Mouse (Mus musculus) ES-Bruce4 (cell line): Measurements from ENCODE around the gene Psenen. TPM values are rescaled to one million over a fixed set of nuclear protein-coding genes. Genes with fewer than 3 reads are reported as not detected.

Experiments used
- H3K27ac ChIP-seq: 2 replicates; pipeline ENCODE4 v1.5.1; 2012; ENCODE audit warnings: low read length, inconsistent platforms; ENCODE audit not compliant: insufficient read depth
- H3K27me3 ChIP-seq: 2 replicates; pipeline ENCODE4 v1.6.1; 2012; ENCODE audit warnings: mild to moderate bottlenecking, low read length, inconsistent platforms; ENCODE audit not compliant: control insufficient read depth, poor library complexity, insufficient read depth, severe bottlenecking
- H3K36me3 ChIP-seq: 2 replicates; pipeline ENCODE4 v1.6.1; 2012; ENCODE audit warnings: inconsistent platforms, mild to moderate bottlenecking, low read length, moderate library complexity; ENCODE audit not compliant: control insufficient read depth, poor library complexity, insufficient read depth, severe bottlenecking
- H3K4me1 ChIP-seq: one replicate; pipeline ENCODE4 v1.8.1; 2011; ENCODE audit warnings: low read length; ENCODE audit not compliant: control insufficient read depth, insufficient read depth
- H3K4me3 ChIP-seq: 2 replicates; pipeline ENCODE4 v1.5.1; 2011; ENCODE audit warnings: low read depth, mild to moderate bottlenecking, low read length
- H3K9ac ChIP-seq: 2 replicates; pipeline ENCODE4 v1.6.1; 2012; ENCODE audit warnings: low read depth, mild to moderate bottlenecking, inconsistent platforms; ENCODE audit not compliant: poor library complexity, severe bottlenecking
- H3K9me3 ChIP-seq: replicated peaks from 2 replicates; pipeline ENCODE4 v1.6.1; 2012; ENCODE audit warnings: mild to moderate bottlenecking, low read length, inconsistent platforms; ENCODE audit not compliant: control insufficient read depth, poor library complexity, insufficient read depth, severe bottlenecking
- CTCF ChIP-seq: IDR thresholded peaks from one replicate; pipeline ENCODE4 v1.8.1; 2011; ENCODE audit warnings: low read depth, low read length
- EP300 ChIP-seq: IDR thresholded peaks from 2 replicates; pipeline ENCODE4 v1.6.1; 2011; ENCODE audit warnings: low read depth, low read length; ENCODE audit not compliant: insufficient read depth
- POLR2A ChIP-seq: IDR thresholded peaks from one replicate; pipeline ENCODE4 v1.8.1; 2011; ENCODE audit warnings: low read length; ENCODE audit not compliant: insufficient read depth
- polyA plus RNA-seq: library from polyadenylated mRNA; stranded (reverse); fragments of >200 nt; gene quantifications from 2 replicates; pipeline ENCODE4 v1.2.4, GENCODE M21; 2011; ENCODE audit warnings: low read depth; ENCODE audit not compliant: missing spikeins, insufficient read depth, insufficient read length

Gene Psenen
- polyA plus RNA-seq, 1 experiment, result 99.8 TPM

GRCm38 (mm10) chr7:30552102-30553020 lies 11.1 kb downstream of the Psenen start, which contains the start of the genes Hspb6 and Proser3:
Gene Hspb6 (plus strand): TSS chr7:30552178.
Gene Proser3 (minus strand): TSS chr7:30552299.
- H3K36me3 ChIP-seq, result peaks cover 16% of the 10 kb centered on the region
- no peaks in the 10 kb centered on the region for H3K9me3 ChIP-seq
- H3K9ac ChIP-seq, result peak within 1 kb of the TSS; percentile 82
- peak within 1 kb of the TSS; percentile 94 for H3K4me3 ChIP-seq
- peak within 1 kb of the TSS; percentile 90 for H3K27ac ChIP-seq
- no peaks in the 10 kb centered on the region for H3K4me1 ChIP-seq
- TF ChIP-seq POLR2A, result peak; percentile 99
- TF ChIP-seq EP300, result no peak
- TF ChIP-seq CTCF, result no peak
- no peaks in the 10 kb centered on the region for H3K27me3 ChIP-seq

- no peak for TF ChIP-seq CTCF
- no peak for TF ChIP-seq EP300
- TF ChIP-seq POLR2A, result no peak
- H3K36me3 ChIP-seq, result peaks cover 12% of the 10 kb centered on the region
- H3K9me3 ChIP-seq, result no peaks in the 10 kb centered on the region
- peak overlapping the region; percentile 90 for H3K27ac ChIP-seq
- no peaks in the 10 kb centered on the region for H3K27me3 ChIP-seq
- peak overlapping the region; percentile 60 for H3K9ac ChIP-seq
- H3K4me3 ChIP-seq, result peak overlapping the region; percentile 94
- no peaks in the 10 kb centered on the region for H3K4me1 ChIP-seq
These were observed 11.9 kb downstream of the Psenen start for GRCm38 (mm10) chr7:30551445-30552101.

GRCm38 (mm10) chr7:30550603-30551002 lies 12.8 kb downstream of the Psenen start:
- Histone ChIP-seq H3K27me3 (no peaks in the 10 kb centered on the region), H3K4me1 (no peaks in the 10 kb centered on the region), H3K9ac (no peak overlapping the region), H3K9me3 (no peaks in the 10 kb centered on the region), H3K27ac (no peak overlapping the region), H3K4me3 (no peak overlapping the region), H3K36me3 (peaks cover 7% of the 10 kb centered on the region)
- TF ChIP-seq CTCF (no peak), POLR2A (no peak), EP300 (no peak)

GRCm38 (mm10) chr7:30549880-30550279 lies 13.5 kb downstream of the Psenen start:
- H3K27me3 ChIP-seq, result no peaks in the 10 kb centered on the region
- TF ChIP-seq CTCF (no peak), EP300 (no peak), POLR2A (no peak)
- no peak overlapping the region for H3K27ac ChIP-seq
- no peaks in the 10 kb centered on the region; the same call in none of the 2 replicates for H3K36me3 ChIP-seq
- H3K9me3 ChIP-seq, result no peaks in the 10 kb centered on the region
- H3K4me3 ChIP-seq, result no peak overlapping the region
- no peak overlapping the region for H3K9ac ChIP-seq
- H3K4me1 ChIP-seq, result no peaks in the 10 kb centered on the region

GRCm38 (mm10) chr7:30544327-30544726 lies 19.1 kb downstream of the Psenen start:
- H3K27me3 ChIP-seq, result no peaks in the 10 kb centered on the region
- H3K4me3 ChIP-seq, result no peak overlapping the region
- no peak overlapping the region for H3K9ac ChIP-seq
- TF ChIP-seq EP300 (no peak), POLR2A (no peak), CTCF (no peak)
- peaks cover 2% of the 10 kb centered on the region for H3K4me1 ChIP-seq
- no peaks in the 10 kb centered on the region for H3K9me3 ChIP-seq
- H3K27ac ChIP-seq, result no peak overlapping the region
- no peaks in the 10 kb centered on the region; the same call in none of the 2 replicates for H3K36me3 ChIP-seq

- 0 out of 2 replicates have a peak overlapping the region, but pooled peaks have one; percentile 6 for H3K9ac ChIP-seq
These were observed 22.9 kb downstream of the Psenen start for GRCm38 (mm10) chr7:30540572-30540971.

More at GRCm38 (mm10) chr7:30540572-30540971, 22.9 kb downstream of the Psenen start:
- H3K9me3 ChIP-seq, result no peaks in the 10 kb centered on the region
- H3K36me3 ChIP-seq, result no peaks in the 10 kb centered on the region
- no peak overlapping the region for H3K4me3 ChIP-seq
- no peak for TF ChIP-seq POLR2A
- TF ChIP-seq CTCF, result no peak
- TF ChIP-seq EP300, result no peak
- H3K27me3 ChIP-seq, result no peaks in the 10 kb centered on the region
- H3K4me1 ChIP-seq, result peaks cover 2% of the 10 kb centered on the region
- H3K27ac ChIP-seq, result no peak overlapping the region
